Mouse (Mus musculus): ENCODE data around the gene Mob2. TPM values are rescaled to one million over a fixed set of nuclear protein-coding genes. Genes with fewer than 3 reads are reported as not detected.

The Mob2 gene
- 49.3 and 57.8 TPM in 2 replicates for polyA plus RNA-seq (2021; fragmentation: Nextera tagmentation)
- long read RNA-seq, experiment 1, transcript Mob2-204 (5 exons, 958 nt): minor isoform, 6 of 130 reads
- long read RNA-seq, experiment 1, transcript Mob2-201 (5 exons, 1,490 nt): major isoform, 83 of 130 reads
- long read RNA-seq, experiment 1, partial matches to known transcripts: 5 of 130 reads
- long read RNA-seq, experiment 1, other reads (novel, unspliced or antisense): 36 of 130 reads
- long read RNA-seq, experiment 2, transcript Mob2-201 (5 exons, 1,490 nt): major isoform, 48 of 76 reads
- long read RNA-seq, experiment 2, partial matches to known transcripts: 5 of 76 reads
- long read RNA-seq, experiment 2, other reads (novel, unspliced or antisense): 20 of 76 reads

GRCm38 (mm10) chr7:142060931-142061565 is at the start of gene Mob2:
TSS of gene Mob2 (minus strand) at chr7:142061065.

GRCm38 (mm10) chr7:142095183-142095931 is 34.5 kb upstream of the Mob2 start, which contains the start of gene Dusp8:
TSS of gene Dusp8 (minus strand) at chr7:142095843.

Other genes with a start within 250 kb of the Mob2 start
- gene Muc5b, start 222.0 kb downstream of the Mob2 start, polyA plus RNA-seq (2021; fragmentation: Nextera tagmentation): not detected in 2 replicates
- 51.7 and 70.3 TPM in 2 replicates for gene Tollip, start 142.6 kb downstream of the Mob2 start, polyA plus RNA-seq (2021; fragmentation: Nextera tagmentation)
- 30.2 and 35.1 TPM in 2 replicates for gene Brsk2, start 111.3 kb downstream of the Mob2 start, polyA plus RNA-seq (2021; fragmentation: Nextera tagmentation)
- 64.9 and 105 TPM in 2 replicates for gene Dusp8, start 34.8 kb upstream of the Mob2 start, polyA plus RNA-seq (2021; fragmentation: Nextera tagmentation)
- gene Gm45618, start 59.7 kb upstream of the Mob2 start, polyA plus RNA-seq (2021; fragmentation: Nextera tagmentation): not detected in 2 replicates
- not detected in 2 replicates for gene Gm39115, start 75.0 kb upstream of the Mob2 start, polyA plus RNA-seq (2021; fragmentation: Nextera tagmentation)
- gene Gm45337, start 83.5 kb upstream of the Mob2 start, polyA plus RNA-seq (2021; fragmentation: Nextera tagmentation): not detected in 2 replicates
- gene Gm29735, start 96.0 kb upstream of the Mob2 start, polyA plus RNA-seq (2021; fragmentation: Nextera tagmentation): not detected in 2 replicates
- not detected in 2 replicates for gene Gm4553, start 104.7 kb upstream of the Mob2 start, polyA plus RNA-seq (2021; fragmentation: Nextera tagmentation)
- not detected in 2 replicates for gene Krtap5-2, start 114.9 kb upstream of the Mob2 start, polyA plus RNA-seq (2021; fragmentation: Nextera tagmentation)
- gene Gm10153, start 129.3 kb upstream of the Mob2 start, polyA plus RNA-seq (2021; fragmentation: Nextera tagmentation): not detected in 2 replicates
- gene Krtap5-3, start 140.3 kb upstream of the Mob2 start, polyA plus RNA-seq (2021; fragmentation: Nextera tagmentation): not detected in 2 replicates
- gene Gm7579, start 150.8 kb upstream of the Mob2 start, polyA plus RNA-seq (2021; fragmentation: Nextera tagmentation): not detected in 2 replicates
- not detected in 2 replicates for gene Krtap5-5, start 168.9 kb upstream of the Mob2 start, polyA plus RNA-seq (2021; fragmentation: Nextera tagmentation)
- not detected in 2 replicates for gene Gm40460, start 180.0 kb upstream of the Mob2 start, polyA plus RNA-seq (2021; fragmentation: Nextera tagmentation)
- not detected in 2 replicates for gene Gm2431, start 197.3 kb upstream of the Mob2 start, polyA plus RNA-seq (2021; fragmentation: Nextera tagmentation)
- gene Gm4559, start 213.3 kb upstream of the Mob2 start, polyA plus RNA-seq (2021; fragmentation: Nextera tagmentation): not detected in 2 replicates
- gene Krtap5-1, start 236.1 kb upstream of the Mob2 start, polyA plus RNA-seq (2021; fragmentation: Nextera tagmentation): not detected in 2 replicates
- gene Krtap5-4, start 242.5 kb upstream of the Mob2 start, polyA plus RNA-seq (2021; fragmentation: Nextera tagmentation): not detected in 2 replicates

Measured in left cerebral cortex, adult 6 months (tissue).